Mouse (Mus musculus) frontal cortex, adult (tissue): ENCODE data around the gene Lama5.
A peak's percentile ranks its signal among the peaks of the same experiment; 100 is the strongest.
"Not testable (repeated sequence)": the region's sequence is repeated elsewhere in the genome, so short reads cannot be mapped to it uniquely, and the experiment has no call there.

Experiments
- ATAC-seq: cut with Nextera tagmentation; 2 replicates; pipeline ENCODE4 v1.9.2; 2017; ENCODE audit warnings: mild to moderate bottlenecking, moderate library complexity, mixed read lengths; ENCODE audit not compliant: low TSS enrichment

Lama5 gene

DNA sequence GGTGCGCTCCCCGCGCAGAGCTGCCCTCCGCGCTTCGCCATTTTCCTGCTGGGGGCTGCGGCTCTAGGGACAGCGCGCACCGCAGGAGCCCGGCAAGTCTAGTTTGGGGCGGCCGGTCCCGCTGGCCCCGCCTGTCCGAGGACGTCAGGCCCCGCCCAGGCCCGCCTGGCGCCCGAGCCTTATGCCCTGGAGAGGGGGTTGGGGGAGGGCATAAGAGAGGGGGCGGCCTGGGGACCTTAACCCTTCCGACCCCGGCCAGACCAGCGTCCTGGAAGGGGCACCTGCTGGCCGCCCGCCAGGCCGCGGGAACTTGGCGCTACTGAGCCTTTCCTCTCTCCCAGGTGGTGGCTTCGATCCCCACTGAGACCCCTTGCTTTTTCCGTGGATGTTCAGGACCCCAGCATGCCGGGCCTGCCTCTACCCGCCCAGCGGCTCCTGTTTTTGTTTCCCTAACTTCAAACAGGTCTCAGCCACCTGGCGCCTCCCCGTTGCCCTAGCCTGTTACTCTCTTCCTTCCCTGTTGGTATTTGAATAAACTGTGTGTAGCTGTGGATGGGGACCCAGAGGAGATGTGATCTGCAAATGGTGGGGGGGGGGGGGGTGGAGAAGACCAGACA, at the start of gene Lama5:
TSS of gene Lama5 (minus strand) at position 98 of the 617 bp plus-strand sequence.
- ATAC-seq, result peak; percentile 60

DNA sequence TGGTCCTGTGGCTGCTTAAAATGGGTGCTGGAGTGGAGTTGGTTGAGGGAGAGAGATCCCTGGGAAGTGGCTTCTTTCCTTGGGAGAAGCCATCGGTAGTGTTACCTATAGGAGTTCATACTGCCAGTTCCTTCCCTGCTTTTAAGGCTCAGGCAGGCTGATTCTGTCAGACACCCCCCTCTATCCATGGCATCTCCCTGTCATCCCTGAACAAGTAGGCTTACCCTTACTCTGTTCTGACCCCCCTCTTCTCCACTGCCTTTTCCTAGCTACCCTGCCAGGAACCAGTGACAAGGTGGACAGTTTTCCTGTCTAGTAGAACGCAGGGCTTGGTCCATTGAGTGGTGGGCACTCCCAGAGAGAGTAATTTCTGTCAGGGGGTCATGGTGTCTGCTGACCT, 48.9 kb upstream of the Lama5 start:
- ATAC-seq, result no peak

GRCm38 (mm10) chr2:180273394-180274244, 48.0 kb upstream of the Lama5 start, which contains the start of gene Cables2:
TSS of gene Cables2 (minus strand) at chr2:180273496.
- peak; percentile 93 for ATAC-seq

DNA sequence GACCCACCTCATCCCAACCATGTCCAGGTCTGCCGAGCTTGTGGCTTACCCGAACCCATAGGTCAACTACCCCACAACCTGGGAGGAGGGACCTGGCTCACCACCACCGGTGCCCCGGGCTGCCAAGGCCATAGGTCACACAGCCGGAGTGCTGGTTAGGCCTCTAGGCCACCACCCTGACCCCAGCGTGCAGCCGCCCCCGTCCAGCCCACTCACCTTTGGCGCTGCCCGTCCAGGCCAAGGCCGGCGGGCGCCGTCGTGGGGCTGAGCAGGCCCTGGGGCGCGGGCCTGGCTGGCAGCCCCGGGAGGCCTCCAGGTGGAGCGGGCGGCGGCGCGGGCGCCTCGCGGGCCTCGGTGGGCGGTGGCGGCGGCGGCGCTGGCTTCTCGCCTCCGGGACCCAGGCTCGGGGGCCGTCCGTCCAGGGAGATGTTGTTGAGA, 47.2 kb upstream of the Lama5 start:
- peak; percentile 18; the same call in 1 of the 2 replicates for ATAC-seq

DNA sequence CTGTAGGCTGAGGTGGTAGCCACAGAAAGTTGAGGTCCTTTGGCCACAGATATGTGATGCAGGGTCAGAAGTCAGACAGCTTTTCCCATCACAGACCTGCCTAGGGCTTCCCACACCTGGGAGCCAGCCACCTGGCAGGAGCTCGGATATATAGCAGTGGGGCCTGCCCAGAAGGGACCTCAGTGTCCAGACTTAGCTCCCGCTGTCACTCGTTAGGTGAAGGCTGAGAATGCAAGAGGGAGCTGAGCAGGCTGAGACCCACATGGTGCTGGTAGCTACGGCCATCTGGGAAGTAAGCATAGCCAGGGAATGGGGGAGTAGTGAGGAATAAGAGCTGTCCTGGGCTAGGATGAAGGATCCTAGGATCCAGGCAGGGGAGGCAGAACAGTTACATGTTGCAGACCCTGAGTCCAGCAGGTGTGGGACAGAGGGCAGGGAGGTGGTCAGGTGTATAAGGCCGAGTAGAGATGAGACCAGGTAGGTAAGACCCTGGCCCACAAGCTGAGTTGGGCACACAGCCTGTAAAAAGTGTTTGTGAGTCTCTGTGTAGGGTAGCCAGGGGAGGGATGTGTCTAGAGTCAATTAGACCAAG, 46.2 kb upstream of the Lama5 start:
- ATAC-seq, result no peak

DNA sequence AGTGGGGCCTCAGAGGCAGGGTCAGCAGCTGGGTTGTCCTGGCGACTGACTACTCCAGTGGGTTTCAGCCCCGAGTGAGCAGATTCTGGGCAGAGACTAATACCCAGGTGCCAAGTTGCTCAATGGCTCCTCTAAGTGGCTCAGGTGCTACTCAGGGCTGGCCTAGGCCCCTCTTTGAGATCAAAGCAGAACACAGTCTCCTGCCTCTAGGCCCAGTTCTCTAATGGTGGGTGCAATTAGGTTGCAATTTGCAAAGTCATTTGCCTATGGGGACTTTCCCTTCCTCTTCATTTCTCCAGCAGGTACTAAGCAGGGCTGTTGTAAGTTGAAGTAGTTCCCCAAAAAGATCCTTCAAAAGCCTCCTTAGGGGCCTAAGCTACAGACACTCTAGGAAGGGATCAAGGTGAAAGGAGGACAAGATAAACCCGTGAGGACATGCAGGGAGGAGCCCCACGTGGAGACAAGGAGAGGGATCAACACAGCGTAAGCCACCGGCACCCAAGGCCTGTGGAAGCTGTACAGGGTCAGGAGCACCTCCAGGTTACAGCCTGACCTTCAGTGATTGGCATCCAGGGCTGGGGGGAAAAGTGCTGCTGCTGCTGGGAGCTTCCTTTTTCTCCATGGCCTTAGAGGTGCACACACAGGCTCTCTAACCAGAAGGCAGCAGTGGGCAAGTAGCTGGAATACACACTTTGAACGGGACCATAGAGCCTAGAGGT, 45.0 kb upstream of the Lama5 start:
- ATAC-seq, result no peak

- no peak for ATAC-seq
These were observed 43.7 kb upstream of the Lama5 start for GRCm38 (mm10) chr2:180269329-180269728.

GRCm38 (mm10) chr2:180267955-180268354, 42.3 kb upstream of the Lama5 start:
- no peak for ATAC-seq

- ATAC-seq, result no peak
These were observed 37.2 kb upstream of the Lama5 start for GRCm38 (mm10) chr2:180262891-180263290.

GRCm38 (mm10) chr2:180262441-180262840, 36.8 kb upstream of the Lama5 start:
- ATAC-seq, result no peak

DNA sequence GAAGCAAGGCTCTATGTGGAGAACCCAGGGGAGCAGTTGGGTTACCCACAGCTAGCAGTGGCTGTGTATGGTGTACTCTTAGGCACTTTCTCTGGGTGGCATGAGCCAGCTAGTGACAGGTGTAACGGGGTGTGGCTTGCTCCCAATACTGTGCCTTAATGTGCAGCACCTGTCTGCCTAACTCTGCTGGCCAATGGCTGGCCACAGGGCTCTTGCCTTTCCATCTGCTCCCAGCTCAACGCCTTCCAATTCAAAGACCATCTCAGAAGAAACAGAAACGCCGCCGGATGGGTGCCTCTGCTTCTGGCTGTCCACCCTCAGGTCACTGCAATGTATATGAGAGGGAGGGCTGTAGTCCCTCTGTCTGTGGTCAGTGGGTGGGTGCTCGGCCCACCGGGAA, 36.2 kb upstream of the Lama5 start:
- ATAC-seq, result no peak

DNA sequence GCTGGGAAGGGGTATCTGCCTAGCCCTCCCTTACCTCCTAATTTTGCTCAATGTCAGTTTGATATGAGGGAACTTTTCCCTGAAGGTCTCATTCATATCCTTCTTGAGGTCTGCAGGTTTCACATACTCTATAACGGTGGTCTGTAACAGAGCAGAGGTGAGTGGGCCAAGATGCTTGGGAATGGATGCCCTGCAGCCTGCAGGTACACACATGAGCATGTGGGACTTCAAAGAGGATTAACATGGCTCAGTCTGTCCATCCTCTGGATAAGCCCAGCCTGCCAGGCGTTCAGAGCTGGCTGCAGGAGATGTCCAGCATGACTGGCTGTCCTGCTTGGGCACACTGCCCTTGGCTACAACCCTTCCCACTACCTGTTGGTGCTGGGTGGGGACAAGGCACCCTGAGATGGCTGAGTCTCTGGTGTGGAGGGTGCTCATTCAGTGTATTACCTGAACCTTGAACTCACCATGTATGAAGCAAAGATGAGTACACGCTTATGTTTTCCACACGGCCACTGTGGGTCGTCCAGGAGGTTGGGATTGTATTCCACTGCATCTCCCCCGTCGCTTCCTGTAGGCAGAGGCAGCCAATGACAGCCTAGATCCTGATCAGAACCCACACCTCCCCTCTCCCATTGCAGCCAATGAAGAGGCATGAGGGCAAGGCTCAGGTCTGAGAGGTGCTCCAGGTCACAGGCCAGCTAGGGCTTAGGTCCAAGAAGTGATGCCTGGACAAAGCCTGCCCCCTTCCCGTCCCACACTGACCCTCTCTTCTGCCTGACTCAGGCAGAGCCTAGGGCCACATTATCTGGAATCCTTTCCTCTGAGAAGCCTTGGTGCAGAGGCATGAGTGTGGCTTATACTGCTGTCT, 35.2 kb upstream of the Lama5 start:
- ATAC-seq, result no peak

DNA sequence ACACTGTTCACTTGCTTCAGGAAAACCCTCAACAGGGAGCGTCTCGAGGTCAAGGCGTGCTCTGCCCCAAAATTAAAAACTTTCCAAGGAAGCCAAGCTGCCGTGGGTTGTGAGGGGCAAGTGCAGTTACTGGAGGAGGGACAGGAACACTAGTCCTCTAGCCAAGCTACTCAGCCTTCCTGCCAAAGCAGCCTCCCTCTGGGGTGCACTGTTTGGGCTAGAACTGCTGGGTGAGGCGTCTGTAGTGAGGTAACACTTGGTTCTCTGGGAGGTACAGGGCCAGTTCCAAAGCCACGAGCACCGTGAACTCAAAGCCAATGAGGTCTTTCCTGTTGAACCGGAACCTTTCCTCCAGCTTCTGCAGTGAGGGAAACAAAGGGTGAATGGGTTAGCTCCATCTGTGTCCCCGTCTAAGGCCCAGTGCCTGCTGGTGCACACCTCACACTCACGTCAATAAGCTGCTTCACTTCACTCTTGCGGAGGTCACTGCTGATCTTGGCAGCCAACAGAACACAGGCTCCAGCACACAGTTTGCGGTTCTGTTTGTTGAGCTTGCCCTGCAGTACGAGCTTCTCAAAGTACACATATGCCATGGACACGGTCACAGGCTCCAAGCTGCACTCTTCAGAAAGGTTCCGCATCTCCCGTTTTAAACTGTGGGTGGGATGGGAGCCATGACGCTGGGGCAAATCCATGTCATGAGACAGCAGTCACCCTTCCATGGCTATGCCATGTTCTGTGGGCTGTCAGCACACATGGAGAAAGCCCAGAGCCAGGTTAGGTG, 34.4 kb upstream of the Lama5 start:
- ATAC-seq, result not testable (repeated sequence)

GRCm38 (mm10) chr2:180258951-180259484, 33.4 kb upstream of the Lama5 start:
- not testable (repeated sequence) for ATAC-seq

DNA sequence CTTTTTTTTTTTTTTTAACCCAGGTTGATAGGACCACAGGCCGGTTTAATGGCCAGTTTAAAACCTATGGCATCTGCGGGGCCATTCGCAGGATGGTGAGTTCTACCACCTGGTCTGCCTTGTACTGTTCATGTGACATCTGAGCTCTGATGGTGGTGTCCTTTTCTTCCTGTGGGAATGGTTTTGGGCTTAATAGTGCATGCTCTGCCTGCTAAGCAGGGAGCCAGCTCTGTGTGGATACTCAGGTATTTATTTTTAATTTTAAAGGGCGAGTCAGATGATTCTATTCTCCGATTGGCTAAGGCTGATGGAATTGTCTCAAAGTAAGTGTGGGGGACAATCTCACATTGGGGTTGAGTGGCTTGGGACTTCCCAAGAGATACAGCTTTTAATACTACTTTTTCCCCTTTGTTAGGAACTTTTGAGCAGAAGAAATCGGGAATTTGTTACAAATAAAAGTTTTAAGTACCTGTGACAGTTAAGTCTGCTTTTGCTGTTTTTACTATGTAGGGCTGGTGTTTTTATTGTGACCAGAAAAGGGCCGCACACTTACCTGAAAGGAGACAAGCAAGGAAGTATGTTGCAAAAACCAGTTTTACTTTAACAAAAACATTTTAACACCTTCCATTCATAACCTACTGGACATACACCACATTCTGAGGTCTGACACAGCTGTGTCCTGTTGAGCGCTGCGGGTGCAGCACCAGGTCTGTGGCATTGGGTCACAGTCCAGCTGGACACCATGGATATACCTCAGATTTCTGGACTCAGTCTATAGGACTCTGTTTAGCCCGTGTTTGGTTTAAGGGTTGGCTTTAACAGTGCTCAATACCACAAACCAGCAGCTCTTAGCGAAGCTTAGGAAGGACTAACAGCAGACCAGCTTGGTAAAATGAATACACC, 32.6 kb upstream of the Lama5 start:
- no peak for ATAC-seq

GRCm38 (mm10) chr2:180257001-180257521, 31.4 kb upstream of the Lama5 start, which contains the start of gene Rps21:
TSS of gene Rps21 (plus strand) at chr2:180257377.
- ATAC-seq, result peak; percentile 93

GRCm38 (mm10) chr2:180256296-180257000, 30.8 kb upstream of the Lama5 start:
- ATAC-seq, result peak; percentile 27

DNA sequence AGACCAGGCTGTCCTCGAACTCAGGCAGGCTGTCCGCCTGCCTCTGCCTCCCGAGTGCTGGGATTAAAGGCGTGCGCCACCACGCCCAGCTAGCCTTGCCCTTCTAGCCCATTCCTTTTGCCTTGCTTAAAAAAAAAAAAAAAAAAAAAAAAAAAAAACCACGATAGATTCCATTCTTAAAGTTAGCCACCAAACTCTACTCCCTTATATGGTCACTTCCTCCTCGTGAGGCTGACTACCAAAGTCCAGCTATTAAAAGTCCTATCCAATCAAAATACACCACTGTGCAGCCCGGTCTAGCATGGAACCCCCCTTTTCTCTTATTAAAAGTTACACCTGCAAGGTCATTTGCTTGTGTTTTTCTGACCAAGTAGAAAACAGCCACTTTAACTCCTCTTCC, 30.0 kb upstream of the Lama5 start:
- no peak for ATAC-seq
